Mouse (Mus musculus): ENCODE measurements at regions not wholly inside any gene's neighbourhood (a gene's known extent, or its start where the extent isn't known, plus 50 kb on each side); places are given as distances from the start of the nearest gene placed in this dataset.

DNA sequence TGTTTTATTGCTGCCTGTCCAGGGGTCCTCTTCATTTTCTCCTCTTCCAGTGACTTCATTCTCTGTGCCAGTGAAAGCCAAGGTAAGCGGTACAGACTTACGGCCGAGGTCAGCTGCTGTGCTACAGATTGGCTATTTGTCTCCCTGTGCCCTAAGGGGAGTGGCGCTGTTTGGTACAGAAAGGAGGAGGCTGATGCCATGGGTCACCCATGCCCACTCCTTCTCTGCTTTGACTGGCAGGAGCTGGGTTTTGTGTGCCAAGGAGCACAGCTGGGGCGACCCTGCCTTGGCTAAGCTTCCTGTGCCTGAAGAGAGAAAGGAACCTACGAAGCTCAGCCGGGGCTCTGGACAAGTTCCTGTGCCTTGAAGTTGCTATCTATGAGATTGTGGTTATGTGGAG, 70.0 kb upstream of the Fggy start:
- no peak for DNase-seq (ENCODE audit: low read depth, low spot score)

DNA sequence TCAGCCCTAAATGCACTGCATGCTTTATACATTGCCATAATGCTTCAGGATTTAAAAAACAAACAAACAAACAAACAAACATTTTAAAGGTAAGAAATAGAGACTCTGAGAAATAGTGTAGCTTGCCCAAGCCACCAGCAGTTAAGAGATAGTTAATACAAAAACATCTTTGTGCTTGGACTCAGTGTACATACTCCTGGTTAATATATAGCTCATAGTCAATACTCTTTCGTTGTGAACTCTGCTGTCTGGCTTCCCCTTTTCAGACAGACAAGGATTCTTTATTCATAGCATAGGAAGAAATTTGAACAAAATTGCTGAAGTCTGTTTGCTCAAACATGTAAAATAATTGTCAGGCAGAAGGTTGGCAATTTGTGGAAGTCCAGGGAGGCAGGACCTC, 69.3 kb upstream of the Fggy start:
- no peak for DNase-seq (ENCODE audit: low read depth, low spot score)

DNA sequence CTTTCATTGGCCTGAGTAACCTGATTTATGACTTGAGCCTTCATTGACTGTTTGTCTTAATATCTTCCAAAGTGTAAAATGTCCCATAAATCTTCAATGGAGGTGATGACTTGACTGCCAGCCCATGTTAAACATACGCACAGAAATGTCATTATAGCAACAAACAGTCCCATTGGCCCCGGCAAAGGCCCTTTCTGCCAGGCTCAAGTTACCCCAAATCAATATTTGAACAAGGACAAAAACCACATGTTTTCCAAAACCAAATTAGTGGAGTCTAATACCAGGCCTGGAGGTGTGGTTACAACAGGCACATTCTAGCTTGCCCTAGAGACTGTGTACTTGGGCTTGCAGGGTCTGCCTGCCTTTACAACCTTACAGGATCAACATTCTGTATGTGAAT, 68.2 kb upstream of the Fggy start:
- no peak for DNase-seq (ENCODE audit: low read depth, low spot score)

GRCm38 (mm10) chr4:95500265-95500664, 57.0 kb upstream of the Fggy start:
- DNase-seq (ENCODE audit: low read depth, low spot score): no peak

DNA sequence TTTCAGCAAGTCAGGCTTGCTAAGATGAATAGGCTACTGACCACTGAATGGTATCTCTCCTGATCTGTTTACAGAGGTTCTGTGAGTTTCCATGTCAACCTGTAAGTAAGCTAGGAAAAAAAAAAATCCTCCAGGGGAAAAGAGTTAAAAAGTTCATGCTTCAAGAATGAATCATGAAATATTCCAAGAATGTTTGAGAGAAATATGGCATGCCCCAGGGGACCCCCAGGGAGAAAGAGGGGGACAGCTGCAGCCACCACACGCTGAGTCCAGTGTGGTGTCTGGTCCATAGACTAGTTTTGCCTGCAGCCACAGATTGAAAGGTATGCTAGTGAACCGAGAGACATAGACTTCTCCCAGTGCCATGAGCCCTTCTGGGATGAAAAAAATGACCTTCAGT, 56.1 kb upstream of the Fggy start:
- DNase-seq (ENCODE audit: low read depth, low spot score): no peak

GRCm38 (mm10) chr4:95507141-95507945, 50.0 kb upstream of the Fggy start:
- no peak for DNase-seq (ENCODE audit: low read depth, low spot score)

Data from A20 (cell line).